Mouse (Mus musculus): ENCODE measurements around the gene Adgrd1. TPM values are rescaled to one million over a fixed set of nuclear protein-coding genes. Genes with fewer than 3 reads are reported as not detected.

Adgrd1 gene
- polyA plus RNA-seq, 2 experiments = 0.09 TPM

DNA sequence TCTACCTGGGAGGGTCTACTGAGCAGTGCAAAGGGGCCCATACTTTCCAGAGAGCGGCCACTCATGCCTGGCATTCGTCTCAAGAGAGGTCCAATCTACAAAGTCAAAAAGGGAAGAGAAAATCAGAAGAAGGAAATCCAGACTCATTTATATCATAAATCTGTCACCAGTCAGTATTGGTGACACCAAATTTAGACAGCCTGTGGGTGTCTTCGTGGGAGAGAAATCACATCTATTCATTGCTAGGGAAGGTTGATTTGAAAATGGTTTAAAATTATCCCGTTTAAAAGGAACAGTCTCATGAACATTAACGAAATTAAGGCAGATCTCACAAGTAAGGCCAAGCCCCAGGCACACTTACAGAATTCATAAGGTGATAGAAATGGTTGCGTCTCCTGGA lies 76.0 kb downstream of the Adgrd1 start:
- WGBS (ENCODE audit: insufficient replicate concordance) = 50% methylated on average over 6 of the region's 6 CpGs
- DNase-seq (ENCODE audit: low read depth in 3 of 3, low spot score in 3 of 3) (no peak), ATAC-seq (ENCODE audit: insufficient read depth) (no peak)
- no peaks in the 10 kb centered on the region for H3K9me3 ChIP-seq (ENCODE audit: control insufficient read depth, low read length)
- H3K4me3 ChIP-seq (ENCODE audit: insufficient read depth in 1 of 2, low read depth in 2 of 2, low read length in 2 of 2) = no peak overlapping the region
- H3K4me2 ChIP-seq (ENCODE audit: low read depth) = no peak overlapping the region
- no peak overlapping the region for H3K27ac ChIP-seq
- H3K9ac ChIP-seq (replicated peaks) = no peak overlapping the region
- H3K4me1 ChIP-seq (replicated peaks; ENCODE audit: control insufficient read depth in 2 of 2, insufficient read depth in 2 of 2, low read length in 1 of 2) = peaks cover 0 to 4% of the 10 kb centered on the region in 2 experiments; a peak in 1 of 4 replicates
- TF ChIP-seq EP300 (IDR thresholded peaks at IDR 0.05; ENCODE audit: low read depth) (no peak), CTCF (IDR thresholded peaks at IDR 0.05; ENCODE audit: low read depth) (no peak)
- no peaks in the 10 kb centered on the region for H3K27me3 ChIP-seq (ENCODE audit: control insufficient read depth, insufficient read depth, low read length)
- no peaks in the 10 kb centered on the region for H3K36me3 ChIP-seq (replicated peaks; ENCODE audit: control insufficient read depth, insufficient read depth, low read depth)

DNA sequence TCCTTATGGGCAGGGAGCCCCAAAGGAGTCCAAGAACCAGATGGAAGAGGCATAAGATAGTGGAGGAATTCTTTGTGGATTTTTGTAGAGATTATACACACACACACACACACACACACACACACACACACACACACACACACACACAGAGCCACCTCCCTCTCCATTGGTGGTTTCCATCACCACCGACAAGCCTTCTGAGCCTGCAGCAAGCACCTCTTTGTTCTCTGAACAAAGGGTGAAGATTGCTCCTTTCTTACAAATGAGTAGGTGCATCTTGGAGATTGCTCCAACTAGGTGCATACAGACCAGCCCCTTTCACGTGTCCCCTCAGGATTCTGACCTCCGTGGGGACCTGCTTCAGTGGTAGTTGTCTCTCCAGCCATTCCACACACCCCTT lies 79.4 kb downstream of the Adgrd1 start:
- Histone ChIP-seq H3K4me2 (ENCODE audit: low read depth) (no peak overlapping the region), H3K27ac (no peak overlapping the region), H3K4me3 (ENCODE audit: insufficient read depth in 1 of 2, low read depth in 2 of 2, low read length in 2 of 2) (no peak overlapping the region), H3K27me3 (ENCODE audit: control insufficient read depth, insufficient read depth, low read length) (no peaks in the 10 kb centered on the region), H3K36me3 (replicated peaks; ENCODE audit: control insufficient read depth, insufficient read depth, low read depth) (no peaks in the 10 kb centered on the region), H3K4me1 (replicated peaks; ENCODE audit: control insufficient read depth in 2 of 2, insufficient read depth in 2 of 2, low read length in 1 of 2) (peaks cover 5 to 16% of the 10 kb centered on the region in 2 experiments; a peak in 3 of 4 replicates), H3K9me3 (ENCODE audit: control insufficient read depth, low read length) (no peaks in the 10 kb centered on the region), H3K9ac (replicated peaks) (no peak overlapping the region)
- no peak for DNase-seq (ENCODE audit: low read depth in 3 of 3, low spot score in 3 of 3)
- no peak for TF ChIP-seq CTCF (IDR thresholded peaks at IDR 0.05; ENCODE audit: low read depth)
- no peak for TF ChIP-seq EP300 (IDR thresholded peaks at IDR 0.05; ENCODE audit: low read depth)
- no peak for ATAC-seq (ENCODE audit: insufficient read depth)
- WGBS (ENCODE audit: insufficient replicate concordance) = 28% methylated on average over 3 of the region's 3 CpGs

DNA sequence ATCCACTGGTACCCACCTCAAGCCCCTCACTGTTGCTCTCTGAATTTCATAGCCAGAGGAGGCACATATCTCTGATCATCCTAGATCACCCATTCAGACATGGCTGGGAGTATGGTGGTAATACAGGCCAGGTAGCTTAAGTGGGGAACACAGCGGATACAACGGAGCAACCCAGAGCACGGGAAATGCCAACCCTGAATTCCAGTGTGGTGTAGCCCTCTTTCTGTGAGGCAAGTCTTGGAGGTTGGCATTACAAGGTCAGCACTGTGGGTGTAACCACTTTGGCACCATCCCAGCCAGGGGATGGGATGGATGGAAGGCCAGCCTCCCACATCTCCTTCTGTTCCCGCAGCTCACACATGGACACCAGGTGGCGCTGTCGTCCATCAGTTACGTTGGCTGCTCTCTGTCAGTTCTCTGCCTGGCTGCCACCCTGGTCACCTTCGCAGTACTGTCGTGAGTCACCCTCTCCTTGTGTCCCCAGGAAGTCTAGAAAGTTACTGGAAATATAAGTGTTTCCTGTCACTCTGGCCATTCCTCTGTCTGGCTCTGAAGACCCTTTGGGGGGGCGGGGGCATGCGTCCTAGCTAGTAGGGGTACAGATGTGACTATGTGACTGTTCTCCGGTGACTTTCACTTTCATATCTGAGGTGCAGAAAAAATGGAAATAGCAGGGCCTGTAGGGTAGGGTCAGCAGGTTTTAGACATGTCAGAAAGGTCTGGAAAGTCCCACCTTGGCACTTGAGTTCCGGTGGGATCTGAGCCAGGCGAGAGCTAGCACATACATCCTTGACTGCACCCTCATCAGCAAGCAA lies 81.4 kb downstream of the Adgrd1 start:
- Histone ChIP-seq H3K4me3 (ENCODE audit: insufficient read depth in 1 of 2, low read depth in 2 of 2, low read length in 2 of 2) (no peak overlapping the region), H3K9ac (replicated peaks) (no peak overlapping the region), H3K9me3 (ENCODE audit: control insufficient read depth, low read length) (no peaks in the 10 kb centered on the region), H3K27me3 (ENCODE audit: control insufficient read depth, insufficient read depth, low read length) (no peaks in the 10 kb centered on the region), H3K4me2 (ENCODE audit: low read depth) (peak overlapping the region; percentile 55), H3K27ac (no peak overlapping the region), H3K36me3 (replicated peaks; ENCODE audit: control insufficient read depth, insufficient read depth, low read depth) (no peaks in the 10 kb centered on the region), H3K4me1 (replicated peaks; ENCODE audit: control insufficient read depth in 2 of 2, insufficient read depth in 2 of 2, low read length in 1 of 2) (peaks cover 16 to 33% of the 10 kb centered on the region in 2 experiments; a peak in 3 of 4 replicates)
- peak; percentile 57 to 67 (median 61) for DNase-seq (ENCODE audit: low read depth in 3 of 3, low spot score in 3 of 3)
- WGBS (ENCODE audit: insufficient replicate concordance) = 44% methylated on average over 14 of the region's 14 CpGs
- TF ChIP-seq EP300 (IDR thresholded peaks at IDR 0.05; ENCODE audit: low read depth) (no peak), CTCF (IDR thresholded peaks at IDR 0.05; ENCODE audit: low read depth) (peak; percentile 98)
- no peak for ATAC-seq (ENCODE audit: insufficient read depth)

DNA sequence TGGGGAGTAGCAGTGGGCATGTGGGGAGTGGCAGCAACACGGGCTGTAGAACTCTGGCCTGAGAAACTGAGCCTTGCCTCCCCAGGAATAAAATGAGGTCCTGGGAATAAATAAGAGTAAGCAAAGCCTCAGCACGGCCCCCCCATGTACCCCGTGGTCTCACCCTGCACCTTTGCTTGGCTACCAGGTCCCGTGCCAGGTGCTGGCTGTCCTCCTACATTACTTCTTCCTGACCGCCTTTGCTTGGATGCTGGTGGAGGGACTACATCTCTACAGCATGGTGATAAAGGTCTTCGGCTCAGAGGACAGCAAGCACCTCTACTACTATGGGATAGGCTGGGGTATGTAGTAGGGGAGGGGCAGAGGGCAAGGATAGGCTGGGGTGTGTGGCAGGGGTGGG lies 82.8 kb downstream of the Adgrd1 start:
- Histone ChIP-seq H3K27ac (no peak overlapping the region), H3K4me1 (replicated peaks; ENCODE audit: control insufficient read depth in 2 of 2, insufficient read depth in 2 of 2, low read length in 1 of 2) (peaks cover 16 to 35% of the 10 kb centered on the region in 2 experiments; a peak in 3 of 4 replicates), H3K4me3 (ENCODE audit: insufficient read depth in 1 of 2, low read depth in 2 of 2, low read length in 2 of 2) (no peak overlapping the region), H3K9ac (replicated peaks) (no peak overlapping the region), H3K36me3 (replicated peaks; ENCODE audit: control insufficient read depth, insufficient read depth, low read depth) (no peaks in the 10 kb centered on the region), H3K27me3 (ENCODE audit: control insufficient read depth, insufficient read depth, low read length) (no peaks in the 10 kb centered on the region), H3K9me3 (ENCODE audit: control insufficient read depth, low read length) (no peaks in the 10 kb centered on the region), H3K4me2 (ENCODE audit: low read depth) (no peak overlapping the region)
- no peak for TF ChIP-seq CTCF (IDR thresholded peaks at IDR 0.05; ENCODE audit: low read depth)
- no peak for TF ChIP-seq EP300 (IDR thresholded peaks at IDR 0.05; ENCODE audit: low read depth)
- 68% methylated on average over 6 of the region's 6 CpGs for WGBS (ENCODE audit: insufficient replicate concordance)
- ATAC-seq (ENCODE audit: insufficient read depth) (peak; percentile 40; the same call in 1 of the 2 replicates), DNase-seq (ENCODE audit: low read depth in 3 of 3, low spot score in 3 of 3) (no peak)

DNA sequence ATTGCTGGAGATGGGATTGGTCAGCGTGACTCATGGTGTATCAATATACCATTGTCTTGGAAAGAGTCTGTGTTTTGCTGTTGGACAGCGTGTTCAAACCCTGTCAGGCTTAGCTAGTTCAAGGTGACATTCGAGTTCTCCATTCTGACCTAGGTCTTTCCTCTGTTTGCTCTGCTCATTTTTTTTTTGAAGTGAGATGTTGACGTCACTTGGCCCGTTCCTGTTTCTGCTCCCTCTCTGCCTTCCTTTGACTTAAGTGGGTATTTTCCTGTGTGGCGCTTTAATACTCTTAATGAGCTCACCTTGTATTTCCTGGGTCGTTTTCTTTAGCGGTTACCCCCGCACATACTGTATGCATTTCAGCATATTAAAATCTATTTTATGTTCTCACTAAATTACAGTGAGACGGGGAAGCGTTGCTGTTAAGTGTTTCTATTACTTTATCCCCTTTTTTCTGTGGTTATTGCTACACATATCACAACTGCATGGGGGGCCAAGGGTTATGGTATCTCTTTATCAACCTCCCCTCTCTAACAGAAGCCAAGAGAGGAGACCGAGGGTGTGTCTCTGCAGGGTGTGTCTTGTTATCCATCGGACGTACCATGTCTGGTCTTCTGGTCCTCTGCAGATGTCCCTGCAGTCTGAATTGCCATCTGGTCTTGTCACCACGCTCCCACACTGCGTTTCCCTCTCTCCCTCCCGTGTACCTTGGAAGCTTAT lies 83.6 kb downstream of the Adgrd1 start:
- peak overlapping the region; percentile 61 for H3K27ac ChIP-seq
- no peak overlapping the region for H3K4me3 ChIP-seq (ENCODE audit: insufficient read depth in 1 of 2, low read depth in 2 of 2, low read length in 2 of 2)
- H3K9ac ChIP-seq (replicated peaks) = no peak overlapping the region
- ATAC-seq (ENCODE audit: insufficient read depth) (peak; percentile 88), DNase-seq (ENCODE audit: low read depth in 3 of 3, low spot score in 3 of 3) (peak; percentile 17 to 57 (median 38))
- H3K9me3 ChIP-seq (ENCODE audit: control insufficient read depth, low read length) = no peaks in the 10 kb centered on the region
- TF ChIP-seq EP300 (IDR thresholded peaks at IDR 0.05; ENCODE audit: low read depth) (peak; percentile 43), CTCF (IDR thresholded peaks at IDR 0.05; ENCODE audit: low read depth) (no peak)
- peak overlapping the region; percentile 50 for H3K4me2 ChIP-seq (ENCODE audit: low read depth)
- no peaks in the 10 kb centered on the region for H3K36me3 ChIP-seq (replicated peaks; ENCODE audit: control insufficient read depth, insufficient read depth, low read depth)
- H3K27me3 ChIP-seq (ENCODE audit: control insufficient read depth, insufficient read depth, low read length) = no peaks in the 10 kb centered on the region
- WGBS (ENCODE audit: insufficient replicate concordance) = 41% methylated on average over 17 of the region's 17 CpGs
- peaks cover 16 to 34% of the 10 kb centered on the region in 2 experiments; a peak in 3 of 4 replicates for H3K4me1 ChIP-seq (replicated peaks; ENCODE audit: control insufficient read depth in 2 of 2, insufficient read depth in 2 of 2, low read length in 1 of 2)
